Mouse (Mus musculus) testis, adult 10 weeks (tissue): ENCODE results near the gene C2cd4a. TPM values are rescaled to one million over a fixed set of nuclear protein-coding genes. Genes with fewer than 3 reads are reported as not detected.

Experiments used
- polyA plus RNA-seq: library from polyadenylated mRNA; stranded (reverse); fragments of 350-450 nt; fragmentation: Illumina TruSeq; extraction: RNeasy Lipid Tissue Mini Kit (QIAGEN cat#74804); gene quantifications from one replicate; pipeline ENCODE4 v1.2.3, GENCODE M21; 2014; ENCODE audit warnings: low read depth, low replicate concordance

Gene C2cd4a
- not detected for polyA plus RNA-seq

GRCm38 (mm10) chr9:67832046-67832605 is at the start of gene C2cd4a:
TSS of gene C2cd4a (minus strand) at chr9:67832330.

GRCm38 (mm10) chr9:67839981-67840859 is 8.1 kb upstream of the C2cd4a start, which contains the start of gene Vps13c:
TSS of gene Vps13c (plus strand) at chr9:67840396.

Other genes with a start within 250 kb of the C2cd4a start
- 0.27 TPM for gene C2cd4b, start 72.9 kb downstream of the C2cd4a start, polyA plus RNA-seq
- gene Vps13c, start 8.1 kb upstream of the C2cd4a start, polyA plus RNA-seq, result 10.4 TPM